Mouse (Mus musculus) cerebellum, adult (tissue): ENCODE results near the gene Gclc.
"Not testable (repeated sequence)": the region's sequence is repeated elsewhere in the genome, so short reads cannot be mapped to it uniquely, and the experiment has no call there.

Experiments used
- ATAC-seq: cut with Nextera tagmentation; 2 replicates; pipeline ENCODE4 v1.9.2; 2017; ENCODE audit warnings: mild to moderate bottlenecking, moderate library complexity, mixed read lengths; ENCODE audit not compliant: insufficient number of reproducible peaks, low FRiP score, low TSS enrichment

Gclc gene

GRCm38 (mm10) chr9:77741452-77741851 is 12.9 kb upstream of the Gclc start:
- ATAC-seq = no peak

DNA sequence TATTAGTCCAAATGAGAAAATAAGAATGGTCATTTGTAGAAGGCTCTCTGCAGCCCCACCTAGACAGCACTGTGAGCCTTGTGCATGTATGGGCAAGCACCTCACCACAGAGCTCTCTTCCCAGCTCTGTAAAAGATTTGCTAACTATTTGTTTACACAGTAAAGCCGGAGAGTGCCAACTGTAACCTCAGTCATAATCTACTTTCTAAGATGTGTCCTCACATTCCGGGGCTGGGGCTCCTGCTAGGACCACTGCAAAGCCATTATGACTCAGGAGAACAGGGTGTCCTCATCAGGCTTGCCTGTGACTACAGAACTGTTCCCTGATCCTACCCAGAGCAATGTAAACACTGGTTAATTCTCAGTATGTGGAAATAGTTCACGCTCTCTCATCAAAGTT is 9.5 kb upstream of the Gclc start:
- ATAC-seq = no peak

DNA sequence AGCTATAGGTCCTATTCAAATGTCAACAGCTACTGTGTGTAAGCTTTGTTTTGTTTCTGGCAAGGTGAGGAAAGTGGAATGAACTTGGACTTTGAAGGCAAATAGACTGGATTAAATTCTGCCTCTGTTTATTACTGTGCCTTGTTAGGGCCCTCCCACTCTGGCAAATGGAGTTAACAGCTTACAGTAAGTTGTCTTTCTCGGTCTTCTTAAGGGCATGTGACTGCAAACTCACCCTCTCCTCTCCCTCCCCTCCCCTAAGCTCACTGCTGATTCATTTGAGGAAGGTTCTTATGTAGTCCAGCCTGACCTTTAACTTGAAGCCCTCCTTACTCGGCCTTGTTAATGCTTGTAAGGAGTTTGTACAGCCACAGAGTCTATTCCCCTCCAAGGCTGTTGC is 8.0 kb upstream of the Gclc start:
- ATAC-seq = no peak

DNA sequence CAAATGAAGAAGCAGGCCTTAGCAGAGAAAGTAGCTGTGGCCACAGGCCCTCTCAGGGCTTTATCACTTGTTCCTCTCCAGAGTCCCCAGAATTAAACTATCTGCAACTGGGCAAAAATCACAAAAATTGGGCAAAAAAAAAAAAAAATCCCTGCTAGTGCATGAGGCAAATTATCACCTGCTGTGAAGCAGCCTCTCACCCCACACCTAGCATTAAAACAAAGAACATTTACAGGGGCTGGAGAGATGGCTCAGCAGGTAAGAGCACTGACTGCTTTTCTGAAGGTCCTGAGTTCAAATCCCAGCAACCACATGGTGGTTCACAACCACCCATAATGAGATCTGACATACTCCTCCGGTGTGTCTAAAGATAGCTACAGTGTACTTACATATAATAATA is 6.0 kb upstream of the Gclc start:
- not testable (repeated sequence) for ATAC-seq

DNA sequence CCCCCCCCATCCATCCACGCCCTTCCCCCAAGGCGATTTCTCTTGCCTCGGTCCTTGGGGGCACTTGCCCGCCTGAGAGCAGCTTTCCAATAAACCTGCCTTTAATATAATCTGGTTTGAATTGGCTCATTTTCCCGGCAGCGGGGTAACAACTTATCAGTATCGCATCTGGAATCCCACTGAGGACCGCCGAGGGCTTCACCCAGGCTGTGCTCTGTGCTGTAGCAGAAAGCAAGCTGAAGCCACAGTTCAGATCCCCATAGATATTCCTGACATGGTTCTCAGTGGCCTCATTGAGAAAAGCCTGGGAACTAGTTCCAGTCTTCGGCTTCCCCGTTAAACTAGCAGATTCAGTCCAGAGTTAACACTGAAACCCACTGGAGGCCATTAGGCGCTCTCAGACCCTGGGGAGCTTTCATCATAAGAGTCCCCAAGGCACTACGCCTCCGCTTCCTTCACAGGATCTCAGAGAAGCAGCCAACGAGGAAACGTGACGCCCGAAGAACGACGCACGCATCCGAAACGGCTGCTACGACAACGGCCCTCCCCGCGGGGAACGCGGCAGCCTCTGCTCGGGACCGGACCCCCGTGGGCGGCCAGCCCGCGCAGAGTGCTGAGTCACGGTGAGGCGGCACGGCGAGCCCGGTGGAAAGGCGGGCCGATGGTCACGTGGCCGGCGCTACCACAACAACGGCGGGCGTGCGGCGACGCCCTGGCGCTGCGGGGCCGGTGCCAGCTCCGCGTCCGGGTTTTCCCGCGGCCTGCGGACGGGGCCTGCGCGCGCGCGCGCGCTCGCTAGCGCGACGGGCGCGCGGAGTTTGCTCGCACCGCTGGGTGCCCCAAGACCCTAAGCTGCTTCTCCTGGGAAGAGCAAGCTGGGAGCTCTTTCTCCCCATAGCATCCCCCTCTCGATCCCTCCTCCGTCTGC is 3.9 kb upstream of the Gclc start:
- ATAC-seq = peak; percentile 71

GRCm38 (mm10) chr9:77751091-77751521 is 3.2 kb upstream of the Gclc start:
- no peak; the same call in 1 of the 2 replicates for ATAC-seq

DNA sequence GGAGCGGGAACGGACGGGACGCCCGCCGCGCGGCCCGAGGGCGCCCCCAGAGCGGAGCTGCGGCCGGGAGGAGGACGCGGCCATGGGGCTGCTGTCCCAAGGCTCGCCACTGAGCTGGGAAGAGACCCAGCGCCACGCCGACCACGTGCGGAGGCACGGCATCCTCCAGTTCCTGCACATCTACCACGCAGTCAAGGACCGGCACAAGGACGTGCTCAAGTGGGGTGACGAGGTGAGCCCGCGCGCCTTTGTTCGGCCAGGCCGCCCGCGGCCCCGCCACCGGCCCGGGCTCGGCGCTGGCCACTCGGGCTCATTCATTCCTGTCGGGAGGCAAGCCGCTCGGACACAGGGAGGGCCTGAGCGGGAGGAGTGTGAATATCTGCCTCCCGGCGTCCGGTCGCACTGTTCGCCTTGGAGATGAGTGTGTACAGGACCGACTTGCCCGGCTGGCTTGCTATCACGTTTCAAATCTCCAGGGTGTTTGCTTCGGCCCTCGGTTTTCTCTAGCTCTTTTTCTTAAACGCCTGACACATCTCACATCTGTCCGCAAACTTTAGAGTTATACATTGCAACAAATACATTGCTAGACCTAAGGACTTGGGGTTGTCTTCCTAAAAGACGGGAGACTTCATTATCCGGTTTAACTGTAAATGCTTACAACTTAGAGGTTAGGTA is 530 bp downstream of the Gclc start:
- peak; percentile 54 for ATAC-seq

GRCm38 (mm10) chr9:77755403-77755784 is 1.1 kb downstream of the Gclc start:
- no peak for ATAC-seq

DNA sequence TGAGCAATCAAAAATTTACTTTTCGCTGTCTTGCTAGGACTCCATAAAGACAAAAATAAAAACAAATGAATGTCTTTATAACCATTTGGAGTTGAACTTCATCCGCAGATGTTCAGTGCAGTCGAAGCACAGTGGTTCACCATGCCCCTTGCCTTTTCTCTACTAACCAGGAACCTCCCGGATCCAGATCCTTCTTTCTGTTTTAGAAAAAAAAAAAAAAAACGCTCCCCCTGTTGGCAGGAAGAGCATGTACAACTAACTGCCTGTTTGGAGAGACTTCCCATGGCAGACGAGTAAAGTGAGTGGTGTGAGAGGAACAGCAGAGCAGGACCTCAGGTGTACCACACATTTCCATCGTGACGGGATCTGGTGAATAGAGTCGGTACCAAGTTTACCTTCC is 1.7 kb downstream of the Gclc start:
- ATAC-seq = no peak

- no peak for ATAC-seq
Observed at GRCm38 (mm10) chr9:77757331-77757730, 3.0 kb downstream of the Gclc start.

- no peak for ATAC-seq
Observed at GRCm38 (mm10) chr9:77758481-77758880, 4.1 kb downstream of the Gclc start.

- no peak for ATAC-seq
Observed at GRCm38 (mm10) chr9:77759111-77759510, 4.8 kb downstream of the Gclc start.

GRCm38 (mm10) chr9:77759756-77760155 is 5.4 kb downstream of the Gclc start:
- no peak for ATAC-seq

DNA sequence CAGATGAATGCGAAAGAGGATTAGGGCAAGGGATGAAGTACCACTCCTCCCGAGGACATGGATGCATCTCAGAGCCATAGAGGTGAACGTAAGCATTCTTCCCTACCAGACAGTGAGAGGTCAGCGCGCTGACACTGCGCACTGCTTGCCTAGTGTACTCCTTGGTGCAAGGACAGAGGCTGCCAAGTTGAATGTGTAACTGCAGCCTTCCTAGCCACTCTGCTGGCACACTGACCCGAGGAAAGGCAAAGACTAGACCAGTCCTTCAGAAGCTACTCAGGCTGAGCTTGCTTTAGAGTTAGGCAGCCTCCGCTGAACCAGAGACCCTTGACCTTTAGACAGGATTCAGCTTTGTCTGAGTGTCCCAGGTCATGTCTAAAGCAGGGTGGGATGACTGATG is 11.9 kb downstream of the Gclc start:
- no peak for ATAC-seq

DNA sequence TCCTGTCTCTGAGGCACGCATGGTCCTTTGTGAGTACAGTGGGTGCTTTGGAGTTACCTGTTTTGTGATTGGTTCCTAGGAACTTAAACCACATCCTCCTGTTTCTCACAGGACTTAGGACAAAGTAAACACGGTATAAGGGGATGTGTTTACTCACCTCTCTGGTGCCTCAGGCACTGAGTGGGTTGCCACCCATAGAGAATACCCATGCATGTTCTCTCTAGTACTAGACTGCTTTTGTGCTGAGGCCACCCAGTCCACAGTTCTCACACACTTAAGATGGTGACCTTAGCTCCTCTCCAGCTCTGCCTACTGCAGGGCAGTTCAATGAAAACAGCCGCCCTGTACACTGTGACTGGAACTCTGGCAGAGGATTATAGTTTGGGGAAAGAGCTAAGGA is 12.4 kb downstream of the Gclc start:
- ATAC-seq = no peak

DNA sequence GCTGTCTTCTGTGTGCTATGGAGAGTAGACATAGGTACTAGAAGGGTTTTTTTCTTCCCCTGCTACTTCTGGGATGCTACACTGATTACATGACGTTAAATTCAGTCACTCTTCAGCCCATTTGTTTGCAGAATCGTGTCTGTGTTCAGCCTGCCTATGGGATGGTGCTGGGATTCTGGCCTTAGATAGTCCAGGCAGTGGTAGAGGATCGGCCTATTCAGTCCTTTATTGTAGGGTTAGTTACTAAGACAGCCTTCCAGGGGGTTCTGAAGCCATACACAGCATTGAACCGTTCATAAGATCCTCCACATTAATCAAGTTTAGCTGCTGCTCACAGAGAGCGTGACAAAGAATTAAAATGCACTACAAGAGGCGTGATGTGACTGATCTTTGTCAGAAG is 16.6 kb downstream of the Gclc start:
- ATAC-seq = no peak

DNA sequence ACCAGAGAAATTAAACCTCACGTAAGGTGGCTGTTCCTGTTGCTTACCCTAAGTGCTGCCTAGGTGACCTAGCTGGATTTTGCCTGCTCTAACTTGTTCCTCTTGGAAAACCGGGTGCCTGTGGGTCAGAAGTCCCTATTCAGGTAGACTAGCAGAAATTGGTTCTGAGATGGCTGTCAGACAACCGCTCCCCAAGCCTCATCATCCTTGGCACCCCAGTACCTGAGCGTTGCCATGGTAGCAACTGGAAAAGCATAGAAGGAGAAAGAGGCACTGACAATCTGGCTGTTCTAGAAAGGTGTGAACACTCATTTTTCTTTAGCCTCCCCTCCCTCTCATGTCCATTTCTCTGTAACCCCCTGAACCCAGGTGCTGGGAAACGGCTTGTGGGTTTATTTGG is 17.0 kb downstream of the Gclc start:
- ATAC-seq = no peak

DNA sequence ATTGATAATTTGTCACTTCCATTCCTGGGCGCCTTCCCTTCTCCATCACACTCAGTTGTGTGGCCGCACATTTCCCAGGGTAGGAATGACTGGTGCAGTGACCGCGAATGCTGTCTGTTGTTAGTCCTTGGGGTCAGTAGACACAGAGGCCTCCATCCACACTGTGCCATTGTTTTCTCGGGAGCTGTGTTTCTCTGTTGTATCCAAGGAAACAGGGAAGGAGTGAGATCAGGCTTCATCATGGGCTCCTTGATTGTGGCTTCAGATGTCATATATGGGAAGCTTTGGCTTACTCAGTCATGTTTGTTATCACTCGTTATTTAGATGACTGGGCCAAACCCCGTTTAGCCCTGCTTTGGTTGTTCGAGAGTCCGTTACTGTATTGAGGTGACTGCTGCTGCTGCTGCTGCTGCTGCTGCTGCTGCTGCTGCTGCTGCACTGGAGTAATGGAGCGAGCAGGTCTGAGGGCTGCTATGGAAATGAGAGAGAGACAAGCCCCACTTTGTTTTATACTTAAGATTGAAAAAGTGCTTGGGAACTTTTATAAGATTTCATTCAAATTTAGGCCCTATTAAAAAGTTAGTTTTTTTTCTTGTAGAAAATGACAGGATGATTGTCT is 17.5 kb downstream of the Gclc start:
- ATAC-seq = no peak

- no peak for ATAC-seq
Observed at GRCm38 (mm10) chr9:77776720-77777515, 22.6 kb downstream of the Gclc start.

DNA sequence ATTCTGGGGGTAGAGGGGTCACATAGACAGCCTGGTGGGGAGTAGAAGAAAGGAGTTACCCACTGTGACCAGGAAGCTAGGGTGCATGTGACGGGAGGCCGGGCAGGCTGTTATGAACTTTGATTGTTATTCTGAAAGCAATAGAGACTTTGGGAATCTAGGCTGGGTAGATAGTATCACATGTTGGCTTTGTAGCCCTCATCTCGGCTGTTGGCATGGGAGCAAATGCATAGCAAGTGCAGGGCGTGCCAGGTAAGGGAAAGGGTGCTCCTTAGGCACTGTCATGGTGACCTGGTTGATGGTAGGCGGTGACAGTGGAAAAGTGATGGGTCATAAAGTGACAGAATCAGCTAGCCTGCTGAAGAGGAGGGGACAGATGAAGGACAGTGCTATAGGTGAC is 23.3 kb downstream of the Gclc start:
- no peak for ATAC-seq

DNA sequence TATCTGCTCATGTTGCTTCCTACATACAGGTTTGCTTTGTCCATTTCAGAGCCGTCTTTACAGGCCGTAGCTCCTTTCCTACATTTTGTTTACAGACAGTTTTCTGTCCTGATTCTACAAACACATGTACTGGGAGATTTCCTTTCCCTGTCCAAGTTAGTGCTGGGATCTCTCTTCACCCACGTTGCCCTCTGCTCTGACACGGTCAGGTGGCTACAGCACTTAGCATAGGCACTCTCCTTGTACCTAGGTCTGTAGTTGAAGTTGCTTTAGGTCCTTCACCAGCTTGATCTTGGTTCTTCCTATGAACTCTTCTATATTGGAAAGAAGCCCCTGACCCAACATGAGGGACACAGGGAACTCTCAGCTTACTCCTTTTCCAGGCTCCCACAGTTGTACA is 25.4 kb downstream of the Gclc start:
- no peak for ATAC-seq
